Mouse (Mus musculus): Measurements from ENCODE around the gene Uts2b. TPM values are rescaled to one million over a fixed set of nuclear protein-coding genes. Genes with fewer than 3 reads are reported as not detected.
A peak's percentile ranks its signal among the peaks of the same experiment; 100 is the strongest.

The Uts2b gene
- polyA plus RNA-seq, 1 experiment from 2014 or later = 2.1 TPM

DNA sequence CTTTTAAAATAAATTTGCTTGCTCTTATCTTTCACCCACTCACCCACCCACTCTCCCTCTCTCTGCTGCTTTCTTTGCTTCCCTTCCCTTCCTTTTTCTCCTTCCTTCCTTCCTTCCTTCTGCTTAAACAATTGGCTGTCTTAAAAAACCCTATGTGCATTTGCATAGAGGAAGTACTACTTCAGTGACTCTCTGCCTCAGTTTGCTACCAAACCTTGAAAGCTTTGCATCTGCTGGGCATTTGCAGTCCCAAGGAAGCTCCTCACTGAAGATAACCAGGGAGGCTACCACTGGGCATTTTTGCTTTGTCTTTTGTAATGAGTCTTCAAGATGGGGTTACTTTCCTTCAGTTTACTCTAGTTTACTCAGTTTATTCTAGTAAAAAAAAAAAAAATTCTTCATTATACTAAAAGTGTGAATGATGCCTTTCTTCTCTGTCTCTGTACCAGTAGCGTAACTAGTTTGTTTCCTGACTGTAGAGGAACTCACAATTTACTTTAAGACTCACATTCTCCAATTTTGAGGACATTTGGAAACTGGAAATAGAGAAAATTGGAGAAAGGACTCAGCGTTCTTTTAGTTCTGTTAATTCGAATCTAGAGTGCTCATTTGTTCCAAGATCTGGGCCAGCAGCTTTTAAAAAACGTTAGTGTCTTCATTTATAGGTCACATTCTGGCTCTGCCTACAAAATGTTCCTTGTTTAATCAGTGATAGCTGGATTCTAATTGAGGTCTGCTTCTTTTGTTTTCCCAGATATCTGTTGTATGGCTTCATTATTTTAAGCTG, 25.4 kb upstream of the Uts2b start:
- Histone ChIP-seq H3K4me3 (ENCODE audit: low read depth, low read length) (no peak overlapping the region), H3K4me2 (replicated peaks; ENCODE audit: low read depth, low read length) (no peak overlapping the region), H3K27ac (ENCODE audit: low read depth, low read length) (no peak overlapping the region), H3K27me3 (ENCODE audit: control insufficient read depth, insufficient read depth, low read length) (no peaks in the 10 kb centered on the region), H3K9ac (ENCODE audit: low read depth, low read length) (no peak overlapping the region), H3K36me3 (ENCODE audit: control insufficient read depth, insufficient read depth, low read length) (no peaks in the 10 kb centered on the region), H3K4me1 (replicated peaks; ENCODE audit: control insufficient read depth, insufficient read depth, low read length) (peaks cover under 1% of the 10 kb centered on the region; the same call in 1 of the 2 replicates), H3K9me3 (ENCODE audit: control insufficient read depth, low read length) (no peaks in the 10 kb centered on the region)
- DNase-seq (ENCODE audit: low spot score) = no peak
- 91% methylated on average over 4 of the region's 4 CpGs for WGBS
- ATAC-seq (ENCODE audit: low FRiP score) = no peak

DNA sequence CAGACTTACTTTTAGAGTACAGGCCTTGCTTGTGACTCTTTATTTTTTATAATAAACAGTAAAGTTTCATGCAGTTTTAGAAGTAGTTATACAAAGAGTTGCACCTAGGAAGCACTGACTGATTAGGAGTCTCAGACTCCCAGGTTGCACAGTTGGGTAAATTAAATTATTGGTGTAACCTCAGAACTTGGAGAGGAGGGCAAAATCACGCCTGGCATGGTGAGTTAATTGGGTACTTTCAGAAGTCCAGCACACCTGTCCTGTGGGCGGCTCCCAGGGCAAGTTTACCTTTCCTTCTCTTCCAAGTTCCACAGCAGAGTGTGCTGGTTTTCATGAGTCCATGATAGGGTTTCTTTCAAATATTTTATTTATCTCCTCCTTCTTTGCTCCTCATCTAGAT, 21.8 kb upstream of the Uts2b start:
- Histone ChIP-seq H3K9me3 (ENCODE audit: control insufficient read depth, low read length) (no peaks in the 10 kb centered on the region), H3K27ac (ENCODE audit: low read depth, low read length) (no peak overlapping the region), H3K9ac (ENCODE audit: low read depth, low read length) (no peak overlapping the region), H3K36me3 (ENCODE audit: control insufficient read depth, insufficient read depth, low read length) (no peaks in the 10 kb centered on the region), H3K4me3 (ENCODE audit: low read depth, low read length) (no peak overlapping the region), H3K4me2 (replicated peaks; ENCODE audit: low read depth, low read length) (no peak overlapping the region), H3K4me1 (replicated peaks; ENCODE audit: control insufficient read depth, insufficient read depth, low read length) (peaks cover 3% of the 10 kb centered on the region; the same call in 1 of the 2 replicates), H3K27me3 (ENCODE audit: control insufficient read depth, insufficient read depth, low read length) (no peaks in the 10 kb centered on the region)
- WGBS = 90% methylated on average over 2 of the region's 2 CpGs
- ATAC-seq (ENCODE audit: low FRiP score) = no peak
- no peak for DNase-seq (ENCODE audit: low spot score)

DNA sequence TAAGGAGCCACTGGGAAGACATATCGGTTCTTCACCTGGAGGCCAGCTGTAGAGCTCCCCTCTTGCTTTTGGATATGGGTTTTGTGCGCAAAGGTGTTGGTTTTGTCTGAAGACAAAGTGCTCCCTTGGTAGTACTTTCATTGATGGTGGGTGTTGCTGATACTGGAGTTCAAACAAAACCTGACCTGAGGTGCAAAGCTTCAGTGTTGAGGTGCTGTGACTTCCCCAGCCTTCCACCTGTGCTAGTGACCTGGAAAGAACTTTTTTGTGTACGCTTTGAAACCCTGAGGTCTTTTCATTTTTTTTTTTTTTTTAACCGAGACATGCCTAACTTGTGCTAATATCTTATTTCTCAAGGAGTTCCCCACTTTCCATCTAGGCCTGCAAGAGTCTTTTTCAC, 20.3 kb upstream of the Uts2b start:
- 92% methylated on average over 4 of the region's 4 CpGs for WGBS
- no peaks in the 10 kb centered on the region for H3K36me3 ChIP-seq (ENCODE audit: control insufficient read depth, insufficient read depth, low read length)
- H3K4me1 ChIP-seq (replicated peaks; ENCODE audit: control insufficient read depth, insufficient read depth, low read length) = peaks cover 3% of the 10 kb centered on the region; the same call in 1 of the 2 replicates
- peak overlapping the region; percentile 96; the same call in 1 of the 2 replicates for H3K9ac ChIP-seq (ENCODE audit: low read depth, low read length)
- H3K4me3 ChIP-seq (ENCODE audit: low read depth, low read length) = peak overlapping the region; percentile 88
- no peak overlapping the region for H3K27ac ChIP-seq (ENCODE audit: low read depth, low read length)
- H3K9me3 ChIP-seq (ENCODE audit: control insufficient read depth, low read length) = no peaks in the 10 kb centered on the region
- H3K4me2 ChIP-seq (replicated peaks; ENCODE audit: low read depth, low read length) = peak overlapping the region; percentile 50
- DNase-seq (ENCODE audit: low spot score) = peak; percentile 6
- H3K27me3 ChIP-seq (ENCODE audit: control insufficient read depth, insufficient read depth, low read length) = no peaks in the 10 kb centered on the region
- no peak for ATAC-seq (ENCODE audit: low FRiP score)

DNA sequence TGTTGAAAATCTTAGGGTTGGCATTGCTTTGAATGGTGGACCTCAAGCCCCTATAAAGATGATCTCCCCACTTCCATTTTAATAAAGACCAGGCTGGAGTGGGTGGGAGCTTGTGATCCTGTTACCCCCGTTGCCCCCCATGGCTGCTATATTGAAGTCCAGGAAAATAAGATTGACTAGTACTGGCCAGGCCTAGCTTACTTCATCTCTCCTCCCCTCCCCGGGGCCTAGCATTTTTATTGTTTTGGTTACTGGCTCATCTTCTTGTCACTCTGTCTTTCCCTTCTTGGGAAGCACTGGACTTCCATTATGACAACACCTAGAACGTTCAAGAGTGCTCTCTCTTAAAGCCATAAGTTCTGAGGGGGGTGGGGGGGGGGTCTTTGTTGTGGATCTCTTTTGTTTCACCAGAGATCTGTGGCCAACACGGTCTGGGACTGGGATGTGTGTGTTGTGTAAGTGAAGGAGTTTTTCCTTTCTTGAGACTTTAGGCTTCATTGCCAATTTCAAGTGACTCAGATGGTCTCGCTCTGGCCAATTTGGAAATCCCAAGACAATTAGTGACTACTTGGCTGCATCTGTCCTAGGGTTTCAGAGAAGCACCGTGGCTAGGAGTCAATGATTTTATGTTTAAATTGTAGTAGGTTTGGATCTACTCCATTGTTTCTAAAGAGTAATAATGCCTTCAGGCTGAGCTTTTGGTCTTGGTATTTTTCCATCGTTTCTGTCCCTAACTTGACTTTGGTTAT, 19.7 kb upstream of the Uts2b start:
- DNase-seq (ENCODE audit: low spot score) (peak; percentile 54), ATAC-seq (ENCODE audit: low FRiP score) (peak; percentile 17; the same call in 1 of the 2 replicates)
- Histone ChIP-seq H3K27ac (ENCODE audit: low read depth, low read length) (peak overlapping the region; percentile 96), H3K4me1 (replicated peaks; ENCODE audit: control insufficient read depth, insufficient read depth, low read length) (peaks cover 3% of the 10 kb centered on the region; the same call in 1 of the 2 replicates), H3K9ac (ENCODE audit: low read depth, low read length) (peak overlapping the region; percentile 96), H3K27me3 (ENCODE audit: control insufficient read depth, insufficient read depth, low read length) (no peaks in the 10 kb centered on the region), H3K4me2 (replicated peaks; ENCODE audit: low read depth, low read length) (peak overlapping the region; percentile 50), H3K4me3 (ENCODE audit: low read depth, low read length) (peak overlapping the region; percentile 88), H3K9me3 (ENCODE audit: control insufficient read depth, low read length) (no peaks in the 10 kb centered on the region), H3K36me3 (ENCODE audit: control insufficient read depth, insufficient read depth, low read length) (no peaks in the 10 kb centered on the region)
- 30% methylated on average over 7 of the region's 7 CpGs for WGBS

DNA sequence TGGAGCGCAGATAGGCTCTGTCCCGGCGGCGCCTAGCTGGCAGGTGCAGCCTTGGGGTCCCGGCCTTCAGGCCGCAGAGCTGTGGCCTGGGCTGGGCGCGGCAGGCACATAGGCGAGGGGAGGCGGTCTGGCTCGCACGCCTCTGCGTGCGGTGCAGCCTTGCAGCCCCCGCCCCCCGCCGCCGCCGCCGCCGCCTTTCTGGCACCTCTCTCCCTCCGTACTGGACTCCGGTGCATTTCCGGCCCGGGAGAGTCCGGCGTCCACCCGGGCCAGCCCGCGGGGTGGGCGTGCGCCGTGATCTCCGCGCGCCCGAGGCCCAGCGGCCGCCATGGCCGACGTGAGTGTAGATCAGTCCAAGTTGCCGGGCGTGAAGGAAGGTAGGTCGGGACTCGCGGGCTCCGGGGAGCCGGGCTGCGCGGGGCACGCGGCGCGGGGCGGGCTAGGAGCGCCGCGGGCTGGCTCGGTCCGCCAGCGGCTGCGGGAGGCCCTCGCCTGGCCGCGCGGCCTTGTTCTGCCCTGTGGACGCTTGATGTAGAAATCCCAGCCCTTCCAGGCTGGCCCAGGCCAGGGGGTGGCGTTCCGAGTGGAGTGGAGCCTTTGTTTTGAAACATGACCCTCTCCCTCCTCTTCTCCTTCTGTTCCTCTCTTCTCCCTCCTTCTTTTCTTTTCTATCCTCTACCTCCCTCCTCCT, 18.9 kb upstream of the Uts2b start, which contains the start of gene Ccdc50:
TSS of gene Ccdc50 (plus strand) at position 109 of the 691 bp plus-strand sequence.
- H3K4me3 ChIP-seq (ENCODE audit: low read depth, low read length) = peak within 1 kb of the TSS; percentile 88
- H3K4me1 ChIP-seq (replicated peaks; ENCODE audit: control insufficient read depth, insufficient read depth, low read length) = peaks cover 3% of the 10 kb centered on the region; the same call in 1 of the 2 replicates
- under 1% methylated on average over 59 of the region's 69 CpGs for WGBS
- ATAC-seq (ENCODE audit: low FRiP score) (peak; percentile 98), DNase-seq (ENCODE audit: low spot score) (peak; percentile 85)
- H3K9ac ChIP-seq (ENCODE audit: low read depth, low read length) = peak within 1 kb of the TSS; percentile 96
- no peaks in the 10 kb centered on the region for H3K9me3 ChIP-seq (ENCODE audit: control insufficient read depth, low read length)
- H3K4me2 ChIP-seq (replicated peaks; ENCODE audit: low read depth, low read length) = peak within 1 kb of the TSS; percentile 50
- H3K27ac ChIP-seq (ENCODE audit: low read depth, low read length) = peak within 1 kb of the TSS; percentile 96
- H3K27me3 ChIP-seq (ENCODE audit: control insufficient read depth, insufficient read depth, low read length) = no peaks in the 10 kb centered on the region
- H3K36me3 ChIP-seq (ENCODE audit: control insufficient read depth, insufficient read depth, low read length) = no peaks in the 10 kb centered on the region

DNA sequence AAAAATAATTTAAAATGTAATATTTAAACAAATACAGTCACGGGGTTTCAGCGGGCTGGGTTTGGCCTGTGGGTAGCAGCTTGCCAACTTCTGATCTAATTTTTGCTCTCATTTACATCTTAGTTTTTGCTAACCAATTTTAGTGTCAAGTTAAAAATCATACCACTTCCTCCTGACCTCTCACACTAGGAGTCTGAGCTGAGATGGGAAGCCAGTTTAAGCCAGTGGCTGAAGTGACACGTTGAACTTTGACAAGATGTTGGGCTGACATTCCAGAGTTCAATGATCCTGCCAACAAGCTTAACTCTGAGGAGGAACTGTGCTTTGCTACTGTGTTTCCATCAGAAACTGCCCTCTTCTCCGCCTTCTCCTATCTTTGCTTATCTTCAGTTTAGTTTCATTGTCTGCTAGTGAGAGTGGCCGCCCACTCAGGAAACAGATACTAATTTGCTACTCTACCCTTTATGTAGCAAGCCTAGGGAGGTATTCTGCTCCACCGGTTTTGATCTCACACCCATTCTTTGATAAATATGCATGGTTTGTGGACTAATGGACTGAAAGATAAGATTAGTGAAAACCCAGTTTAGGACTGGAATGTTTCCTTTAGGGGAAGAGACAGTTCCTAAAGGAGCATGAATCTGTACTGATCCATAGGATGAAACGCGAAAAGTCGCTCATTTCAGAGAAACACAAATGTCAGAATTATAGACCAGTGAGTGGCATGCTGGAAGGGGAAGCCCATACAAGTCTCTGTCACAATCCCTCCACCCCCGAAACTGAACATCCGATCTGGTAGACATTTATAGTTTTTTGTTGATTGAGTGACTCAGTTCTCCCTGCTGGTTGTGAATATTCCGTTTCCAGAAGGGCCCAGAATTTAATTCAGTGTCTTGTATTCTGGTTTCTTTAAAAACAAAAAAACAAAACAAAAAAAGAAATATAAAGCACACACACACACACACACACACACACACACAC, 17.9 kb upstream of the Uts2b start:
- WGBS = 59% methylated on average over 12 of the region's 12 CpGs
- no peak overlapping the region; the same call in 1 of the 2 replicates for H3K27ac ChIP-seq (ENCODE audit: low read depth, low read length)
- ATAC-seq (ENCODE audit: low FRiP score) (peak; percentile 13; the same call in 1 of the 2 replicates), DNase-seq (ENCODE audit: low spot score) (peak; percentile 20)
- H3K36me3 ChIP-seq (ENCODE audit: control insufficient read depth, insufficient read depth, low read length) = no peaks in the 10 kb centered on the region
- peak overlapping the region; percentile 50; the same call in 1 of the 2 replicates for H3K4me2 ChIP-seq (replicated peaks; ENCODE audit: low read depth, low read length)
- no peaks in the 10 kb centered on the region for H3K27me3 ChIP-seq (ENCODE audit: control insufficient read depth, insufficient read depth, low read length)
- no peaks in the 10 kb centered on the region for H3K9me3 ChIP-seq (ENCODE audit: control insufficient read depth, low read length)
- H3K4me3 ChIP-seq (ENCODE audit: low read depth, low read length) = peak overlapping the region; percentile 88
- H3K9ac ChIP-seq (ENCODE audit: low read depth, low read length) = peak overlapping the region; percentile 96
- peaks cover 3% of the 10 kb centered on the region; the same call in 1 of the 2 replicates for H3K4me1 ChIP-seq (replicated peaks; ENCODE audit: control insufficient read depth, insufficient read depth, low read length)

DNA sequence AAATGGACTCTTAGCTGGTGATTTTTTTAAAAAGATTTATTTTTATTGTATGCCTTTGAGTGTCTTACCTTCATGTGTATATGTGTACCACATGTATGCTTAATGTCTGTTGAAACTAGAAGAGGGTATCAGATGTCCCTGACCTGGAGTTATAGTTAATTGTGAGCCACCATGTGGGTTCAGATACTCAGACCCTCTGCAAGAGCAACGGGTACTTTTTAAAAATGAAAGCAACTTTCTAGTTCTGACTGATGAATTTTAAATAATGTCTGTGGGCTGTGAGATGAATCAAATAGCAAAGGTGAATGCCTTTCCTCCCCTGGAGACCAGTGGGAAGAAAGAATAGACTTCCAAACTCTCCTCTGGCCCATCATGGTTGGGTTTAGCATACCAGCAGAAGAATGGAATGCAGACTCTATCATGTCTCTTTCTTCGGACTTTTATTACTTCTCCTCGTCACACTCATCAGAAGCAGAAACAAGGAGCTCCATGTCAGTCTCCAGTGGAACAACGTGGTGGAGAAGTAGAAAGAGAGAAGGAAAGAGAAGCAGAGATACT, 16.9 kb upstream of the Uts2b start:
- H3K4me2 ChIP-seq (replicated peaks; ENCODE audit: low read depth, low read length) = no peak overlapping the region

More for the DNA sequence above, 16.9 kb upstream of the Uts2b start:
- peaks cover 3% of the 10 kb centered on the region; the same call in 1 of the 2 replicates for H3K4me1 ChIP-seq (replicated peaks; ENCODE audit: control insufficient read depth, insufficient read depth, low read length)
- 73% methylated on average over 4 of the region's 4 CpGs for WGBS
- no peak overlapping the region for H3K9ac ChIP-seq (ENCODE audit: low read depth, low read length)
- no peaks in the 10 kb centered on the region for H3K36me3 ChIP-seq (ENCODE audit: control insufficient read depth, insufficient read depth, low read length)
- no peak for ATAC-seq (ENCODE audit: low FRiP score)
- H3K27me3 ChIP-seq (ENCODE audit: control insufficient read depth, insufficient read depth, low read length) = no peaks in the 10 kb centered on the region
- H3K4me3 ChIP-seq (ENCODE audit: low read depth, low read length) = no peak overlapping the region
- no peaks in the 10 kb centered on the region for H3K9me3 ChIP-seq (ENCODE audit: control insufficient read depth, low read length)
- H3K27ac ChIP-seq (ENCODE audit: low read depth, low read length) = no peak overlapping the region
- DNase-seq (ENCODE audit: low spot score) = no peak

Data from hindbrain, embryonic 11.5 days (tissue).